Mouse (Mus musculus) cerebellum, adult 9-10 months (tissue): ENCODE measurements around the gene Slc26a9.
"Not testable (repeated sequence)": the region's sequence is repeated elsewhere in the genome, so short reads cannot be mapped to it uniquely, and the experiment has no call there.

Experiments used
- DNase-seq: peaks from one replicate; pipeline ENCODE4 v3.0.0; 2022

The Slc26a9 gene

GRCm38 (mm10) chr1:131770656-131771055 is 26.8 kb downstream of the Slc26a9 start:
- DNase-seq, result peak; percentile 24

GRCm38 (mm10) chr1:131771440-131771839 is 27.6 kb downstream of the Slc26a9 start:
- no peak for DNase-seq

GRCm38 (mm10) chr1:131794591-131794990 is 50.8 kb downstream of the Slc26a9 start:
- DNase-seq, result no peak

GRCm38 (mm10) chr1:131795171-131795570 is 51.3 kb downstream of the Slc26a9 start:
- DNase-seq, result no peak

GRCm38 (mm10) chr1:131797202-131797909 is 53.5 kb downstream of the Slc26a9 start, which contains the start of gene Pm20d1:
Gene Pm20d1, plus strand, starts transcription at chr1:131797381.
- no peak for DNase-seq

GRCm38 (mm10) chr1:131800001-131800400 is 56.2 kb downstream of the Slc26a9 start:
- no peak for DNase-seq

GRCm38 (mm10) chr1:131801071-131801470 is 57.2 kb downstream of the Slc26a9 start:
- no peak for DNase-seq

- DNase-seq, result no peak
Measured at GRCm38 (mm10) chr1:131802652-131803051, 58.8 kb downstream of the Slc26a9 start.

- no peak for DNase-seq
Measured at GRCm38 (mm10) chr1:131804166-131804565, 60.3 kb downstream of the Slc26a9 start.

GRCm38 (mm10) chr1:131808986-131809385 is 65.2 kb downstream of the Slc26a9 start:
- DNase-seq, result no peak

GRCm38 (mm10) chr1:131809651-131810050 is 65.8 kb downstream of the Slc26a9 start:
- DNase-seq, result no peak

- DNase-seq, result no peak
Measured at GRCm38 (mm10) chr1:131811393-131811792, 67.6 kb downstream of the Slc26a9 start.

- DNase-seq, result no peak
Measured at GRCm38 (mm10) chr1:131812006-131812405, 68.2 kb downstream of the Slc26a9 start.

- no peak for DNase-seq
Measured at GRCm38 (mm10) chr1:131812631-131813295, 68.9 kb downstream of the Slc26a9 start.

GRCm38 (mm10) chr1:131813731-131814130 is 69.9 kb downstream of the Slc26a9 start:
- DNase-seq, result no peak

GRCm38 (mm10) chr1:131814191-131814590 is 70.4 kb downstream of the Slc26a9 start:
- DNase-seq, result no peak

GRCm38 (mm10) chr1:131816886-131817285 is 73.1 kb downstream of the Slc26a9 start:
- no peak for DNase-seq

GRCm38 (mm10) chr1:131820353-131820752 is 76.5 kb downstream of the Slc26a9 start:
- DNase-seq, result not testable (repeated sequence)

- DNase-seq, result no peak
Measured at GRCm38 (mm10) chr1:131820887-131821328, 77.1 kb downstream of the Slc26a9 start.
